Mouse (Mus musculus): Measurements from ENCODE around the gene Slc9a2.

The Slc9a2 gene

GRCm38 (mm10) chr1:40785876-40786445 is 105.6 kb downstream of the Slc9a2 start:
- no peak for DNase-seq (ENCODE audit: low read depth)

- no peak for DNase-seq (ENCODE audit: low read depth)
Measured at GRCm38 (mm10) chr1:40788956-40789355, 108.6 kb downstream of the Slc9a2 start.

- DNase-seq (ENCODE audit: low read depth): no peak
Measured at GRCm38 (mm10) chr1:40789666-40790233, 109.4 kb downstream of the Slc9a2 start.

DNA sequence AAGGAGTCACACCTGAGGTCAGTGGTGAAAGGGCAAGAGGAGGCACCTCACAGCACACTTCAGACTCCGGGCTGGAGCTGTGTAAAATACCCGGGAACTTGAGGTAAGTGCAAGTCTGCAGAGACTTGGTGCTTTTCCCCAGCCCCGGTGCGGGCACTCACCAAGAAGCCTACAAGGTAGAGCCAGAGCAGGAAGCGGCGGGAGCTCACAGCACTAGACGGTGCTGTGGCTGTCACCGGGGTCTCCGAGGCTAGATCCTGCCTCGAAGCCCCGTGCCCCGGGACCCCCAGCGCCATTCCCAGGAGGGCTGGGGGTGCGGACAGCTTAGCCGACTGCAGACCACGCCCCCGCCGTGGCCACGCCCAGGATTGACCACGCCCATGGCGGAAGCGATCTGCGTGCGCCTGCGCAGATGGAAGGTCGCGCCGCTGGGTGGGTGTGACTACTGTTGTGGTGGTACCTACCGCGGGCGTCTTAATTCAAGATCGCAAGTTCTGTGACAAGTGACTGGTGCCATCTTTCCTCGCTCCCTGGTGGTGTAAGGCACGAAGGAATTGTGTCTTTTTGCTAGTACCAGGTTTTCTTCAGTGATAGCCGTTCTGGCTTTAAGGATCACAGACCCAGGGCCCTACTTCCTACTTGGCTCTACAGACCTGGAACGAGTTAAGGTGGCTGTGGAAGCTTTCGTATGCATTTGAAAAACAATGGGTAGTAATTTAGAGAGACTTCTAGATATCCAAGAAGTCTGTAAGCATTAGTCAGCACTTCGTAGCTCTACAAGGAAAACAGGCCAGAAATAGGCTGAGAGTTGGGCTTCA is 110.2 kb downstream of the Slc9a2 start, which contains the start of gene Mfsd9:
Mfsd9 (minus strand) TSS at position 364 of the 818 bp plus-strand sequence.
- DNase-seq (ENCODE audit: low read depth): peak; percentile 66

- DNase-seq (ENCODE audit: low read depth): no peak
Measured at GRCm38 (mm10) chr1:40795508-40795907, 115.1 kb downstream of the Slc9a2 start.

DNA sequence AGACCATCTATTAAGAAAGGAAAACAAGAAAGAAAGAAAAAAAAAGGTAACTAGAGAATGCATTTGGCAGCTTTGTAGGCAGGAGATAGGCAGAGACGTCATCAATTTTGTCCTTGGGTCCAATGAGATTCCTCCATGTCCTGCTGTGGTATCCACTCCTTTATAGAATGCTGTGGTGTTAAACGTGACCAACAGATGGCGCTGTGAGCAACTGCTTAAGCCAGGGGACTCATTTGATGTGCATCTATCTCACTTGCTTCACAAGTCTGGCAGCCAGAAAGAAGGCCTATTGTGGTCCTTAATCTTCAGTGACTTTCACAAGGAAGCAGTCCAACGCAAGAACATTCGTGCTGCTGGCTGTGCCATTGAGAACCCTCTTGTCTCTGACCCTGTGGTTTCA is 117.0 kb downstream of the Slc9a2 start:
- DNase-seq (ENCODE audit: low read depth): peak; percentile 65

DNA sequence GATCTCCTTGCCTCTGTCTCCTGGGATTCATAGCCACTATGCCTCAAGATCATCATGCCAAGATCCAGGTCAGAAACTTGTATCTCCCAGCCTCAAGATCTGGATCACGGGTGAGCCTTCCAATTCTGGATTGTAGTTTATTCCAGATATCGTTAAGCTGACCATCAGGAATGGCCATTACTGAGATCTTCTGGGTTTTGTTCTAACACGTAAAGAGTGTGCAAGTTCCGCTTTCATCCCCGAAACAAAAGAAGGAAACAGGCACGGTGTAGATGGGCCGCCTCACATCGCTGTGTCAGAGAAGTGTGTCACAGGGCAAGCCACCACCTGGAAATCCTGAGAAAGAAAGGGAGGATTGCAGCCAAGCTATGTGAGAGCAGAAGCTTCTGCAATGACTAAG is 118.7 kb downstream of the Slc9a2 start:
- DNase-seq (ENCODE audit: low read depth): no peak

- no peak for DNase-seq (ENCODE audit: low read depth)
Measured at GRCm38 (mm10) chr1:40800908-40801307, 120.5 kb downstream of the Slc9a2 start.

GRCm38 (mm10) chr1:40802759-40803158 is 122.4 kb downstream of the Slc9a2 start:
- no peak for DNase-seq (ENCODE audit: low read depth)

GRCm38 (mm10) chr1:40804118-40804517 is 123.7 kb downstream of the Slc9a2 start:
- no peak for DNase-seq (ENCODE audit: low read depth)

GRCm38 (mm10) chr1:40805351-40805750 is 125.0 kb downstream of the Slc9a2 start, which contains the start of gene Tmem182:
Gene Tmem182 (plus strand): TSS chr1:40805601.
- no peak for DNase-seq (ENCODE audit: low read depth)

- no peak for DNase-seq (ENCODE audit: low read depth)
Measured at GRCm38 (mm10) chr1:40805891-40806290, 125.5 kb downstream of the Slc9a2 start.

GRCm38 (mm10) chr1:40808643-40809042 is 128.3 kb downstream of the Slc9a2 start:
- no peak for DNase-seq (ENCODE audit: low read depth)

DNA sequence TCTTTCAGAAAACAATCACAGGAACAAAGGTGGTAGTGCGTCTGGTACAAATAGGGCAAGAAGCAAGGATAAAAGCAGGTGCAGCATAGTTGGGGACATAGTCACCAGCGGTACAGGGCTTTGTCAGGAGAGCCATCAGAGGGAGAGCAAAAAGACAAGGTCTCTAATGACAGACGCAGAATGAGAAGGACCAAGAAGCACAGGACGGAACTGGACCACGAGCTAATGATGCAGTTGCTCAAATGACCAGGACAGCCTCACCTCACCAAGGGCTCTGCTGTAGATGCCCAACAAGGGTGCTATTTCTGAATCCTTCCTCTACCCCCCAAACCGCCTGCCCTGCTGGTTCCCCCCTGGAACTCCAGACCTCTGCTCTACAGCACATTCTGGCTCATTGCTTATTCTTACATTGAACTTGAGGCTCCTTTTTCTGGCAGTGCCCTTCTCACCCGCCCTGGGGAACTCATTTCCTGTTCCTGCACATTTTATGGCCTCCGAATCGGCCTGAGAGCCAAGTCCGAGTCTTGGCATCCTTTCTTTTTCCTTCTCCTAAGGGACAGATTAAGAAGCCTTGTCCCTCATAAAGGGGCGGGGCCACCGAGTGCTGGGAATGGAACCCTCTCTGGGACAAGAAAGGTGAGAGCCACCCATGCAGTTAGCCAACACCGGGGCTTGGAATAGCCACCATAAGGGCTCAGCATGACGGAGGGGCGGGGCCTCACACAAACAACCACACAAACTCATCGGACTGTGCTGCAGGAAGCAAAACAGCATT is 134.9 kb downstream of the Slc9a2 start:
- DNase-seq (ENCODE audit: low read depth): no peak
